Comparison of ENCODE assay signal across 8 mouse cellular contexts in genomic region chr11:52396597-52397188, GRCm38 (mm10). TPM values are rescaled to one million over a fixed set of nuclear protein-coding genes. Genes with fewer than 3 reads are reported as not detected.
DNase-seq lines count a peak whose midpoint lies in the region; ATAC-seq lines count a peak whose summit lies in the region.

No protein-coding gene starts in this region.

- peak overlapping the region; percentile 55 for H3K4me2 ChIP-seq in hindbrain, embryonic 14.5 days (replicated peaks)

- no peaks in the 10 kb centered on the region for H3K9me3 ChIP-seq in hindbrain, embryonic 14.5 days (ENCODE audit: control insufficient read depth, low read length)

- peak; percentile 56 for DNase-seq in thymus, postnatal 0 days (ENCODE audit: low spot score)
- DNase-seq in thymus, postnatal 4 days: no peak
- peak; percentile 59 for DNase-seq in embryo, embryonic 10 days (ENCODE audit: low spot score)
- DNase-seq in hindbrain, embryonic 14.5 days (ENCODE audit: low spot score): peak; percentile 44
- DNase-seq in lung, postnatal 36 days: peak; percentile 44
- peak; percentile 67 for DNase-seq in thymus, postnatal 14 days
- DNase-seq in adrenal gland, adult 8-10 months: no peak
- DNase-seq in ovary, postnatal 14 days (ENCODE audit: low spot score): no peak

- no peaks in the 10 kb centered on the region for H3K36me3 ChIP-seq in hindbrain, embryonic 14.5 days (replicated peaks; ENCODE audit: control insufficient read depth, insufficient read depth)

- H3K27ac ChIP-seq in hindbrain, embryonic 14.5 days: peak overlapping the region; percentile 92

- H3K4me3 ChIP-seq in hindbrain, embryonic 14.5 days (replicated peaks; ENCODE audit: low read length): peak overlapping the region; percentile 78

- H3K27me3 ChIP-seq in hindbrain, embryonic 14.5 days (ENCODE audit: control insufficient read depth, insufficient read depth, low read length): no peaks in the 10 kb centered on the region

- H3K4me1 ChIP-seq in hindbrain, embryonic 14.5 days (replicated peaks; ENCODE audit: control insufficient read depth, insufficient read depth, low read length): peaks cover 7% of the 10 kb centered on the region

- ATAC-seq in hindbrain, embryonic 14.5 days (ENCODE audit: low FRiP score): peak; percentile 81

- WGBS in hindbrain, embryonic 14.5 days: under 1% methylated on average over 33 of the region's 33 CpGs

- H3K9ac ChIP-seq in hindbrain, embryonic 14.5 days: peak overlapping the region; percentile 86

RNA-seq across cellular contexts. Expression of gene 9530068E07Rik, which starts 0.5 kb away (rescaled TPM):
- polyA plus RNA-seq in thymus, postnatal 0 days (2015; fragmentation: Nextera tagmentation; extraction: Ambion mirVana): 85.6 and 89.6 TPM in 2 replicates
- 138 and 152 TPM in 2 replicates for polyA plus RNA-seq in hindbrain, embryonic 14.5 days (2014; fragmentation: Nextera tagmentation; extraction: Ambion mirVana)
- 100 to 1,000 TPM; 147 to 165 (median 157) TPM for total RNA-seq in adrenal gland, adult 8-10 months (2022)

RNA-seq across cellular contexts. Expression of gene Vdac1, which starts 36.0 kb away (rescaled TPM):
- 226 and 233 TPM in 2 replicates for polyA plus RNA-seq in thymus, postnatal 0 days (2015; fragmentation: Nextera tagmentation; extraction: Ambion mirVana)
- polyA plus RNA-seq in hindbrain, embryonic 14.5 days (2014; fragmentation: Nextera tagmentation; extraction: Ambion mirVana): 295 and 334 TPM in 2 replicates
- total RNA-seq in adrenal gland, adult 8-10 months (2022): 100 to 1,000 TPM; 419 to 502 (median 469) TPM

Comparison
In these comparisons a context has a peak if more than half of its experiments do, and no peak if none do; other contexts are left out.
1. DNase-seq: peak in thymus, postnatal 0 days (single experiment), embryo, embryonic 10 days (single experiment), hindbrain, embryonic 14.5 days (single experiment), lung, postnatal 36 days (single experiment) and thymus, postnatal 14 days (single experiment); none in thymus, postnatal 4 days (single experiment), adrenal gland, adult 8-10 months (single experiment) and ovary, postnatal 14 days (single experiment).